Mouse (Mus musculus) cerebellum, postnatal 36 days (tissue): Measurements from ENCODE around the gene Sowahb.

Experiments
- DNase-seq, 2 experiments: peaks; one replicate each; pipeline ENCODE4 v3.0.0; 2021 to 2022; ENCODE audit warnings: mixed read lengths in 2 of 2

Gene Sowahb

GRCm38 (mm10) chr5:93000774-93001757 is 43.8 kb downstream of the Sowahb start:
- no peak for DNase-seq

- DNase-seq: no peak
Measured at GRCm38 (mm10) chr5:93000060-93000459, 44.8 kb downstream of the Sowahb start.

DNA sequence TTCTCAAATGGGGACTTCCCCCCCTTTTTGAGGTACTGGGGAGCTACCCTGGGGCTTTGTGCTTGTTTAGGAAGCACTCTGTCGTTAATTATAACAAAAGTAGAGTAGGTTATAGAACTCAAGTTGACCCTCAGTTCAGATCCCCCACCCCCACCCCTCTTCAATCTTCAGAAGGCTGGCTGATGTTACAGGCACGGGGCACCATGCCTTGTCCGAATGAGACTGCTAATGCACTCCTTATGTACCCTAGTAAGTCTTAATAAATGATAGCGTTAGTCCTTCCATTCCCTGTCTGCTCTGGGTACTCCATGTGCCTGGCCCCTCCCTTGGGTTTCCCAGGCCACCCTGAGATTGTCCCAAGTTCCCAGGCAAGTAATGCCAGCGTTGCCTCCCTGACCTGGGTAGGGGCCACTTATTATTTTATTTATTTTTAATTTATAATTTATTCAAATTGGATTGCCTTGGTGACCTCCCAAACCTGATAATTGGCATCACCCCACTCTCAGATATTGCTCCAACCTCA is 46.3 kb downstream of the Sowahb start:
- DNase-seq: no peak

DNA sequence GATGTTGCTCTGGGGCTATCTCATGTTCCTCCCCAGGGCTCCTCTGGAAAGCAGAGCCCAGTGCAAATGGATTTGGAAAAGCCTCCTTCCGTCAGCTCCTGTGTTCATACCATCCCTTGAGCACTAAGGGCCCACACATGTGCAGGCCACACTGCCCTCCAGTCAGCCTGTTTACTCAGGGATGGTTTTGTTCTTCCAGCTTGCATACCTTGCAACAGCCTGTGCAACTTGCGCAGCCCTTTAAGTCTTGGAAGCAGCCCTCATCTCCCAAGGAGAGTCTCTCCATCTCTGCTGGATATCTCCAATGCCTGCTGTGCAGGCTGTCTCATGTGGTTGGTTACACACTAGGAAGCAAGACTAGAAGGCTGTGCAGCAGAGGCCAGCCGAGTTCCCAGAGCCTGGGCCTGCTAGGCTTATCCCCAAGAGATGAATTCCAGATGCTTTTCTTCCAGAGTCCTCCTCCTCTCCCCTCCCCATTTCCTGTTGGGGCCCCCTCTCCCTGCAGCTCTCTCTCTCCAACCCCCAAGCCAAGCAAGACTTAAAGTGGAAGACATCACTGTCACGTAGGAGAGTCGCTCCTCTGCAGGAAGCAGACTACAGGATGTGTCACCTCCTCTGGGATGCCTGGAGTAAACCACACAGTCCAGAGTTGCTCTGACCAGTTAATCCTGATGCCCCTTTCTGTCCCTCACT is 47.2 kb downstream of the Sowahb start:
- no peak for DNase-seq

DNA sequence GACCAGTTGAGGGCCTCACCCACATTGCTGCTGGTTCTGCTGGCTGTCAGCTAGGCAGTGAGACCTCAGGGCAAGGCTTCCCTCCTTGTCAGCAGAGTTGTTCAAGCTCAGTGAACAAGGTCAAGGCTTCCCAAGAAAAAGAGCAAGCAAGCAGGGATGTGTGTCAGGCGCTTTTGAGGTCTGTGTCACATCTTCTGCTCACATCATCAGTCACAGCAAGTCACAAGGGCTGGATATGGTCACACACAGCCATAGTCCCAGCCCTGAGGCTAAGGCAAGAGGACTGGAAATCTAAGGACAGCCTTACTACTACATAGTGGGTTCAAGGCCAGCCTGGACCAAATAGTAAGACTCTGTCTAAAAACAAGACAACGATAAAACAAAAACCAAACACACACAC is 50.0 kb downstream of the Sowahb start:
- DNase-seq: no peak

DNA sequence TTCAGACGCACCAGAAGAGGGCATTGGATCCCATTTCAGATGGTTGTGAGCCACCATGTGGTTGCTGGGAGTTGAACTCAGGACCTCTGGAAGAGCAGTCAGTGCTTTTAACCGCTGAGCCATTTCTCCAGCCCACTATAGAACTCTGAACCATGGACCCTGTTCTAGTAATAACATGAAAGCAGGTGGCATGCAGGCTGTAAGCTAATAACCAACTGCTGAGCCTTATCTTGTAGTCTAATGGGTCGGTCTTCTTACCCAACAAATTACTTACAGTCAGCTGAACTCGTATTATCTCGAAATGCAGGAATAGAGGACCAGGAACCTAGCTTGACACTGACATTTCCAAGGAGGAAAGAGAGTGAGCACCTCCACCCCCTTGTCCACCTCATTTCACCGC is 50.5 kb downstream of the Sowahb start:
- DNase-seq: no peak

DNA sequence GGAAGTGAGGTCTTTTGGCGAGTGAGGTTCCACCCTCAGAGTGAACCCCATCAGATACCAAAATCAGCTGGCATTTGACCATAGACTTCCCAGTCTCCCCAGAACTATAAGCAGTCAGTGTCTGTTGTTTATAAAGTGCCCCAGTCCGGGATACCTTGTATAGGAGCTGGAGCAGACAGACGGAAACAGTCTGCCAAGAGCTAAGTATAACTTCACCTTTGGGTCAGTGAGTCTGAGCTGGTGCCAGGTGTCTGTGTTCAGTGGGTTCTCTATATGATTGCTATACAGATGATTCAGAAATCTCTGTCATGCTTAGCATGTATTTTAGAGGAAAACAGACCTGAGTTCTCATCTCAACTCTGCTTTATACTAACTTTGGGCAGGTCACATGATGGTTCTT is 52.7 kb downstream of the Sowahb start:
- no peak for DNase-seq
